Mouse (Mus musculus) liver, embryonic 14.5 days (tissue): Measurements from ENCODE around the gene Zfp366.

ENCODE experiments used
- CTCF ChIP-seq: IDR thresholded peaks from 2 replicates; pipeline ENCODE4 v1.5.1; 2016; ENCODE audit warnings: antibody characterized with exemption, low read depth, control low read depth
- EP300 ChIP-seq: IDR thresholded peaks from 2 replicates; pipeline ENCODE4 v1.6.1; 2016; ENCODE audit warnings: antibody characterized with exemption, low read depth

DNA sequence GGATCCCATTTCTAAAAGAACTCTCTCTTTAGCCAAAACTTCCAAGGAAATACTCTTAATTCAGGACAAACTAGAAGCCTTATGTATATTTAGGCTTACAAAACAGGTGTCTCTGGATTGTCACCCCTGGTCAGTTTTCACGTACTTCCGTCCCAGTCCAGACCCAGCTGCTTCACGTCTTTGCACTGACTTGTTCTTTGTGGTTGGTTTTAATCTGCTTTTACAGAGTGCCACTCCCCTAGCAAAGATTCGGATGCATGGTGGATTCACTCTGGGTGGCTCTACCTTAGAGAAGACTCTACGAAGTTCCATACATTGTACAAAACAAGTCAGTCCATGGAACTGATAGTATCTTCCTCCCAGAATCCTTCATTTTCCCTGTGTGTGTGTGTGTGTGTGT lies 25.2 kb downstream of the Zfp366 start:
- TF ChIP-seq CTCF = no peak
- TF ChIP-seq EP300 = no peak
